Mouse (Mus musculus) cortical plate, adult 2 months (tissue): ENCODE measurements at regions not wholly inside any gene's neighbourhood (a gene's known extent, or its start where the extent isn't known, plus 50 kb on each side); places are given as distances from the start of the nearest gene placed in this dataset.

ENCODE experiments used
- CTCF ChIP-seq: fragments of 200-500 bp; IDR thresholded peaks from 2 replicates; pipeline ENCODE4 v1.5.1; 2011; ENCODE audit warnings: mild to moderate bottlenecking, control low read depth, low read length; ENCODE audit not compliant: insufficient read depth; ENCODE audit errors: extremely low read depth
- POLR2A ChIP-seq: fragments of 200-500 bp; IDR thresholded peaks from 2 replicates; pipeline ENCODE4 v1.6.1; 2011; ENCODE audit warnings: mild to moderate bottlenecking, low read length, control low read depth; ENCODE audit not compliant: insufficient read depth; ENCODE audit errors: extremely low read depth

GRCm38 (mm10) chr11:24740466-24740865 lies 662.6 kb downstream of the Bcl11a start:
- no peak for TF ChIP-seq CTCF
- no peak for TF ChIP-seq POLR2A
